Mouse (Mus musculus) stomach, postnatal 0 days (tissue): ENCODE measurements around the gene Lca5.

Source experiments
- CTCF ChIP-seq: IDR thresholded peaks from 2 replicates; pipeline ENCODE4 v1.5.1; 2016; ENCODE audit warnings: antibody characterized with exemption, low read depth, mild to moderate bottlenecking, moderate library complexity
- EP300 ChIP-seq: optimal IDR thresholded peaks from 2 replicates; pipeline ENCODE3; 2016; ENCODE audit warnings: antibody characterized with exemption

- TF ChIP-seq CTCF, result no peak
- TF ChIP-seq EP300, result no peak
Observed at GRCm38 (mm10) chr9:83400783-83401182, 40.1 kb downstream of the Lca5 start.
